Mouse (Mus musculus) CH12.LX (cell line): ENCODE results near the gene Rims4. TPM values are rescaled to one million over a fixed set of nuclear protein-coding genes. Genes with fewer than 3 reads are reported as not detected.
A peak's percentile ranks its signal among the peaks of the same experiment; 100 is the strongest.

Experiments used
- DNase-seq: peaks from one replicate; pipeline ENCODE4 v3.0.0-alpha.2; 2013; ENCODE audit errors: extremely low read depth
- H3K27ac ChIP-seq: 2 replicates; pipeline ENCODE4 v1.5.1; 2012; ENCODE audit warnings: low read depth, mild to moderate bottlenecking, control low read depth, moderate library complexity; ENCODE audit not compliant: insufficient read depth
- H3K27me3 ChIP-seq: replicated peaks from 2 replicates; pipeline ENCODE3; 2012; ENCODE audit warnings: inconsistent platforms
- H3K36me3 ChIP-seq, 2 experiments: replicated peaks in 1 of 2; 2 replicates each; pipeline versions ENCODE3 to v1.6.1; 2012; ENCODE audit warnings: inconsistent platforms in 1 of 2, low read length in 1 of 2, mild to moderate bottlenecking in 1 of 2, mixed read lengths in 1 of 2, moderate library complexity in 1 of 2; ENCODE audit not compliant: control insufficient read depth in 1 of 2, insufficient read depth in 1 of 2
- H3K4me1 ChIP-seq, 2 experiments: 2 replicates each; pipeline ENCODE4 v1.6.1; 2012; ENCODE audit warnings: inconsistent platforms in 1 of 2, moderate library complexity in 1 of 2; ENCODE audit not compliant: insufficient read depth in 2 of 2, control insufficient read depth in 1 of 2
- H3K4me2 ChIP-seq: 2 replicates; pipeline ENCODE4 v1.6.1; 2012; ENCODE audit warnings: low read depth, mild to moderate bottlenecking, control low read depth; ENCODE audit not compliant: poor library complexity, insufficient read depth, severe bottlenecking
- H3K4me3 ChIP-seq, 3 experiments: fragments of 150-350 bp in 1 of 3; sonication (generic) in 1 of 3; replicated peaks in 1 of 3; 2 replicates each; pipeline versions ENCODE3 to v1.5.1; 2011 to 2012; ENCODE audit warnings: low read depth in 2 of 3, low read length in 2 of 3, mild to moderate bottlenecking in 2 of 3, moderate library complexity in 2 of 3, control low read depth in 1 of 3, improper control_type of control experiment in 1 of 3, inconsistent platforms in 1 of 3, mixed read lengths in 1 of 3; ENCODE audit not compliant: poor library complexity in 1 of 3
- H3K79me2 ChIP-seq: replicated peaks from 2 replicates; pipeline ENCODE4 v1.6.1; 2012; ENCODE audit warnings: mild to moderate bottlenecking, moderate library complexity; ENCODE audit not compliant: control insufficient read depth, poor library complexity, insufficient read depth, severe bottlenecking; ENCODE audit errors: extremely low read depth
- H3K9ac ChIP-seq: 2 replicates; pipeline ENCODE4 v1.6.1; 2012; ENCODE audit warnings: low read depth, mild to moderate bottlenecking, control low read depth, moderate library complexity; ENCODE audit not compliant: insufficient read depth
- H3K9me3 ChIP-seq: replicated peaks from 2 replicates; pipeline ENCODE3; 2012; ENCODE audit warnings: low read length, inconsistent platforms, mixed read lengths
- CHD1 ChIP-seq: IDR thresholded peaks from 2 replicates; pipeline ENCODE4 v1.6.1; 2012; ENCODE audit warnings: low read depth, low read length, improper control_type of control experiment, inconsistent platforms
- GABPA ChIP-seq: IDR thresholded peaks from 2 replicates; pipeline ENCODE4 v1.6.1; 2012; ENCODE audit warnings: low read depth, low read length, improper control_type of control experiment, inconsistent platforms; ENCODE audit not compliant: insufficient replicate concordance
- IRF4 ChIP-seq: IDR thresholded peaks from 2 replicates; pipeline ENCODE4 v1.6.1; 2014; ENCODE audit warnings: low read depth, mild to moderate bottlenecking, inconsistent platforms, low read length, improper control_type of control experiment
- MAFK ChIP-seq: IDR thresholded peaks from 2 replicates; pipeline ENCODE4 v1.6.1; 2011; ENCODE audit warnings: low read length, improper control_type of control experiment; ENCODE audit not compliant: insufficient replicate concordance
- MAZ ChIP-seq: IDR thresholded peaks from 2 replicates; pipeline ENCODE4 v1.6.1; 2012; ENCODE audit warnings: low read depth, mild to moderate bottlenecking, inconsistent platforms, low read length, improper control_type of control experiment, moderate library complexity
- MEF2A ChIP-seq: IDR thresholded peaks from 2 replicates; pipeline ENCODE4 v1.6.1; 2014; ENCODE audit warnings: low read depth, mild to moderate bottlenecking, inconsistent platforms, low read length, improper control_type of control experiment, borderline replicate concordance
- MYC ChIP-seq: IDR thresholded peaks from 2 replicates; pipeline ENCODE4 v1.6.1; 2011; ENCODE audit warnings: low read depth, mild to moderate bottlenecking, improper control_type of control experiment, low read length
- POLR2A ChIP-seq: IDR thresholded peaks from 2 replicates; pipeline ENCODE4 v1.6.1; 2011; ENCODE audit warnings: low read depth, mild to moderate bottlenecking, improper control_type of control experiment, low read length
- RCOR1 ChIP-seq: conservative IDR thresholded peaks from 2 replicates; pipeline ENCODE4 v1.6.1; 2012; ENCODE audit warnings: low read depth, mild to moderate bottlenecking, inconsistent platforms, low read length, improper control_type of control experiment
- TBP ChIP-seq: conservative IDR thresholded peaks from 2 replicates; pipeline ENCODE4 v1.6.1; 2011; ENCODE audit warnings: low read depth, low read length, improper control_type of control experiment
- TCF12 ChIP-seq: IDR thresholded peaks from 2 replicates; pipeline ENCODE4 v1.6.1; 2014; ENCODE audit warnings: low read depth, mild to moderate bottlenecking, inconsistent platforms, low read length, improper control_type of control experiment
- UBTF ChIP-seq: IDR thresholded peaks from 2 replicates; pipeline ENCODE4 v1.6.1; 2012; ENCODE audit warnings: low read depth, mild to moderate bottlenecking, inconsistent platforms, low read length, improper control_type of control experiment, moderate library complexity
- ZC3H11A ChIP-seq: IDR thresholded peaks from 2 replicates; pipeline ENCODE4 v1.6.1; 2012; ENCODE audit warnings: low read depth, mild to moderate bottlenecking, inconsistent platforms, low read length, improper control_type of control experiment
- dilution Hi-C: fragments of 300-500 bp; cut with MboI; formaldehyde crosslinking; loops from 2 replicates; pipeline ENCODE4 v1.14.3; 2020; ENCODE audit warnings: low sequenced_read_pairs; ENCODE audit not compliant: extremely low pct_unique_long_range_greater_than_20kb, extremely low pct_ligation_motif_present
- in situ Hi-C: fragments of 300-500 bp; cut with MboI; formaldehyde crosslinking; loops from 3 replicates; pipeline ENCODE4 v1.14.3; 2019; ENCODE audit warnings: low sequenced_read_pairs, low pct_ligation_motif_present, low pct_unique_long_range_greater_than_20kb, mixed read lengths
- polyA plus RNA-seq: library from polyadenylated mRNA; unstranded; fragments of >175 nt; gene quantifications from 2 replicates; pipeline ENCODE4 v1.2.1, GENCODE M21; 2012; ENCODE audit warnings: low read depth; ENCODE audit not compliant: insufficient read length
- total RNA-seq, 2 experiments: library from RNA; depleted of rRNA; stranded (reverse); fragments of 300-350 nt in 1 of 2; fragments of >200 nt in 1 of 2; gene quantifications; 2 replicates each; pipeline ENCODE4 v1.2.3; 2012 to 2014

The Rims4 gene
- total and polyA plus RNA-seq, 3 experiments: not detected

- H3K79me2 ChIP-seq: no peaks in the 10 kb centered on the region
- no peak for DNase-seq
- H3K27ac ChIP-seq: no peak overlapping the region
- no peak overlapping the region for H3K4me3 ChIP-seq
- dilution Hi-C loops (no loop called here), in situ Hi-C loops (no loop called here)
- no peak for TF ChIP-seq MEF2A
- TF ChIP-seq UBTF: no peak
- TF ChIP-seq MAZ: no peak
- TF ChIP-seq TBP: no peak
- no peak for TF ChIP-seq ZC3H11A
- no peak for TF ChIP-seq GABPA
- no peak for TF ChIP-seq MYC
- TF ChIP-seq POLR2A: no peak
- no peak for TF ChIP-seq CHD1
- no peak for TF ChIP-seq IRF4
- no peaks in the 10 kb centered on the region for H3K36me3 ChIP-seq
- H3K9me3 ChIP-seq: no peaks in the 10 kb centered on the region
- H3K4me1 ChIP-seq: no peaks in the 10 kb centered on the region
- no peak overlapping the region for H3K4me2 ChIP-seq
- H3K27me3 ChIP-seq: peaks cover 89% of the 10 kb centered on the region
- H3K9ac ChIP-seq: no peak overlapping the region
These were observed 23.3 kb downstream of the Rims4 start for GRCm38 (mm10) chr2:163895156-163895555.

DNA sequence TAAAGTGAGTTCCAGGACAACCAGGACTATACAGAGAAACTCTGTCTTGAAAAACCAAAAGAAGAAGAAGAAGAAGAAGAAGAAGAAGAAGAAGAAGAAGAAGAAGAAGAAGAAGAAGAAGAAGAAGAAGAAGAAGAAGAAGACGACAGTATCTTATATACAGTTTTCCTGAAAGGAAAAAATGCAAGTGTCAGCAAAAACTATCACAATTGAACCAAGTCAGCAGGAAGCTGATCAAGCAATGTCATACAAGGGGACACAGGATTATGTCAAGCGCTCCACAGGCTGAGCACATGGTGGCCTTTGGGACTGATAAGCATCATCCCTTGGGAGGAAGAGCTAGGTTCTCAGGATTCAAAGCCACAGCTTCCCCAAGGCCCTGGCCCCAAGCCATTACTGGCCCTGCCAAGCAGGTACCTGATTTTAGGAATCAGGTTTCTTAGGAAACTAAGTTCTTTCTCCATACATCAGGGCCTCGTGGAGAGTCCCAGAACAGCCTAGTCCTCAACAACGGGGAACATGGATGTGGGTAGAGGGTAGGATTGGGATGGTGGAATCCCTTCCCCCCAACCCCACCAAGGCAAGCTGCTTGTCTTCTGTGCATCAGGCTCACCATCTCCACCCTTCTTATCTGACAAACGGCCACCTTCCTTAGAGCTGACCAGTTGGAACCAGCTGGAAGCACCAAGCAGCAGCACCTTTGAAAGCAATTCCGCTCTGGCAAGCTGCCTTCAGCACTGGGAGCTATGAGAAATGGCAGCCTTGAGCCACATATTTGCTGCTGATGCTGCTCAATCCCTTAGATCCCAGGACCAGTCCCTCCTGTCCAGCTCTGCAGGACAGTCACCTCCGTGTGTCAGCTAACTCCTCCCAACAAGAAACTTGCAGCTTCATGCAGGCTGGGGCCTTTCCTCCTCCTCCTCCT is 24.8 kb downstream of the Rims4 start:
- DNase-seq: no peak
- Histone ChIP-seq H3K27me3 (peaks cover 85% of the 10 kb centered on the region), H3K27ac (no peak overlapping the region), H3K9me3 (no peaks in the 10 kb centered on the region), H3K4me1 (no peaks in the 10 kb centered on the region), H3K4me2 (no peak overlapping the region), H3K9ac (no peak overlapping the region), H3K36me3 (no peaks in the 10 kb centered on the region), H3K4me3 (no peak overlapping the region), H3K79me2 (no peaks in the 10 kb centered on the region)
- dilution Hi-C loops (no loop called here), in situ Hi-C loops (no loop called here)
- no peak for TF ChIP-seq TCF12
- no peak for TF ChIP-seq MYC
- TF ChIP-seq MAFK: peak; percentile 60

GRCm38 (mm10) chr2:163891271-163891670 is 27.2 kb downstream of the Rims4 start:
- H3K4me2 ChIP-seq: no peak overlapping the region
- in situ Hi-C loops: no loop called here
- H3K27ac ChIP-seq: no peak overlapping the region
- H3K4me1 ChIP-seq: no peaks in the 10 kb centered on the region
- H3K9me3 ChIP-seq: no peaks in the 10 kb centered on the region
- peaks cover 81% of the 10 kb centered on the region for H3K27me3 ChIP-seq
- no peaks in the 10 kb centered on the region for H3K79me2 ChIP-seq
- TF ChIP-seq IRF4: no peak
- no peak for TF ChIP-seq RCOR1
- dilution Hi-C loops: no loop called here
- no peaks in the 10 kb centered on the region for H3K36me3 ChIP-seq
- peak; percentile 4 for DNase-seq
- no peak overlapping the region for H3K4me3 ChIP-seq
- H3K9ac ChIP-seq: no peak overlapping the region
